Comparison of ENCODE assay signal across 26 mouse cellular contexts in genomic region chr2:131139287-131139686, GRCm38 (mm10). TPM values are rescaled to one million over a fixed set of nuclear protein-coding genes. Genes with fewer than 3 reads are reported as not detected.
DNase-seq lines count a peak whose midpoint lies in the region; ATAC-seq lines count a peak whose summit lies in the region.
"Had no signal": no experiment of that assay in that cellular context is flagged by ENCODE, and none has a peak within 500 bp of the region (broad histone marks: within the 10 kb centered on the region; RNA-seq: fewer than 3 reads in every experiment).

No protein-coding gene starts in this region.

- intact Hi-C loops in heart, postnatal 10 days (cut with DNase I): no loop called here

- no peak overlapping the region for H3K9ac ChIP-seq in heart, embryonic 13.5 days
- H3K9ac ChIP-seq in liver, embryonic 13.5 days: no peak overlapping the region
- H3K9ac ChIP-seq: forebrain, embryonic 12.5 days; midbrain, embryonic 15.5 days; neural tube, embryonic 15.5 days had no signal

- H3K9me3 ChIP-seq in heart, embryonic 13.5 days: no peaks in the 10 kb centered on the region
- H3K9me3 ChIP-seq in liver, embryonic 13.5 days (replicated peaks): no peaks in the 10 kb centered on the region
- H3K9me3 ChIP-seq: forebrain, embryonic 12.5 days; megakaryocyte, embryonic 14.5 days; midbrain, embryonic 15.5 days; neural tube, embryonic 15.5 days had no signal

- peak overlapping the region; percentile 13; the same call in 1 of the 2 replicates for H3K27ac ChIP-seq in heart, embryonic 13.5 days (replicated peaks)
- H3K27ac ChIP-seq in liver, embryonic 13.5 days: peak overlapping the region; percentile 76
- H3K27ac ChIP-seq: forebrain, embryonic 12.5 days; midbrain, embryonic 15.5 days; neural tube, embryonic 15.5 days had no signal

- 75% methylated on average over 5 of the region's 5 CpGs for WGBS in heart, embryonic 13.5 days
- WGBS in liver, embryonic 13.5 days (ENCODE audit: insufficient replicate concordance): 82% methylated on average over 5 of the region's 5 CpGs

- DNase-seq in heart, postnatal 10 days: no peak
- no peak for DNase-seq in liver, embryonic 13.5 days
- no peak for DNase-seq in liver
- peak; percentile 33 for DNase-seq in testis, postnatal 10 days (ENCODE audit: low spot score)
- DNase-seq in testis, postnatal 14 days (ENCODE audit: low spot score): no peak
- no peak for DNase-seq in left cerebral cortex, adult 9 months (ENCODE audit: low spot score in 2 of 2)
- DNase-seq: cerebellum, adult 9-10 months; gastrocnemius, postnatal 36 days; left cerebral cortex, postnatal 4 days; lung, postnatal 14 days; right cerebral cortex, postnatal 14 days; thymus, postnatal 25 days had no signal

- H3K27me3 ChIP-seq in heart, embryonic 13.5 days (replicated peaks): no peaks in the 10 kb centered on the region
- no peaks in the 10 kb centered on the region for H3K27me3 ChIP-seq in liver, embryonic 13.5 days
- H3K27me3 ChIP-seq: forebrain, embryonic 12.5 days; midbrain, embryonic 15.5 days; neural tube, embryonic 15.5 days had no signal

- no peak overlapping the region for H3K4me2 ChIP-seq in heart, embryonic 13.5 days
- no peak overlapping the region for H3K4me2 ChIP-seq in liver, embryonic 13.5 days
- H3K4me2 ChIP-seq: forebrain, embryonic 12.5 days; midbrain, embryonic 15.5 days; neural tube, embryonic 15.5 days had no signal

- H3K4me3 ChIP-seq in heart, embryonic 13.5 days: no peak overlapping the region
- no peak overlapping the region for H3K4me3 ChIP-seq in liver, embryonic 13.5 days (replicated peaks)
- H3K4me3 ChIP-seq: forebrain, embryonic 12.5 days; megakaryocyte, embryonic 14.5 days; midbrain, embryonic 15.5 days; neural tube, embryonic 15.5 days had no signal

- H3K36me3 ChIP-seq in heart, embryonic 13.5 days: peaks cover 55% of the 10 kb centered on the region
- H3K36me3 ChIP-seq in liver, embryonic 13.5 days: peaks cover 31% of the 10 kb centered on the region
- H3K36me3 ChIP-seq: midbrain, embryonic 15.5 days had no signal

- no peak for ATAC-seq in heart, embryonic 13.5 days (ENCODE audit: extremely low read depth, insufficient number of reproducible peaks, low FRiP score, low TSS enrichment)
- ATAC-seq in liver, embryonic 13.5 days (ENCODE audit: low read depth): no peak
- ATAC-seq: hindbrain, embryonic 16.5 days; midbrain, embryonic 15.5 days had no signal

- H3K4me1 ChIP-seq in heart, embryonic 13.5 days: peaks cover 65% of the 10 kb centered on the region
- peaks cover 86% of the 10 kb centered on the region for H3K4me1 ChIP-seq in liver, embryonic 13.5 days (replicated peaks)
- H3K4me1 ChIP-seq: midbrain, embryonic 15.5 days; neural tube, embryonic 15.5 days had no signal

RNA-seq across cellular contexts. Expression of gene Gm11037, which starts 6.0 kb away (rescaled TPM):
- polyA plus RNA-seq in heart, embryonic 13.5 days (2015; fragmentation: Nextera tagmentation; extraction: Ambion mirVana): not detected in 2 replicates
- total RNA-seq in heart, postnatal 10 days (2021): not detected
- not detected in 2 replicates for polyA plus RNA-seq in liver, embryonic 13.5 days (2015; fragmentation: Nextera tagmentation; extraction: Ambion mirVana)
- total RNA-seq: adrenal gland, adult 18-20 months; gastrocnemius, postnatal 36 days; heart, postnatal 36 days; layer of hippocampus, adult 8-10 months; left cerebral cortex, adult 18-20 months; left cerebral cortex, postnatal 4 days; liver, adult 2 months had no signal
- polyA plus RNA-seq: cortical plate, adult 2 months; embryonic facial prominence, embryonic 11.5 days; forebrain, embryonic 12.5 days; hindbrain, embryonic 16.5 days; intestine, embryonic 16.5 days; liver, adult 2 months; midbrain, embryonic 15.5 days; neural tube, embryonic 15.5 days had no signal

RNA-seq across cellular contexts. Expression of gene Hspa12b, which starts 12.2 kb away (rescaled TPM):
- polyA plus RNA-seq in heart, embryonic 13.5 days (2015; fragmentation: Nextera tagmentation; extraction: Ambion mirVana): 8.1 and 8.4 TPM in 2 replicates
- total RNA-seq in heart, postnatal 10 days (2021): 10 to 100 TPM; 44.1 to 52.4 TPM
- 2.1 and 2.2 TPM in 2 replicates for polyA plus RNA-seq in liver, embryonic 13.5 days (2015; fragmentation: Nextera tagmentation; extraction: Ambion mirVana)

RNA-seq across cellular contexts. Expression of gene 1700037H04Rik, which starts 20.6 kb away (rescaled TPM):
- polyA plus RNA-seq in heart, embryonic 13.5 days (2015; fragmentation: Nextera tagmentation; extraction: Ambion mirVana): 69.0 and 71.4 TPM in 2 replicates
- total RNA-seq in heart, postnatal 10 days (2021): 10 to 100 TPM; 17.9 to 21.2 TPM
- polyA plus RNA-seq in liver, embryonic 13.5 days (2015; fragmentation: Nextera tagmentation; extraction: Ambion mirVana): 124 and 129 TPM in 2 replicates

RNA-seq across cellular contexts. Expression of gene Cenpb, which starts 40.6 kb away (rescaled TPM):
- polyA plus RNA-seq in heart, embryonic 13.5 days (2015; fragmentation: Nextera tagmentation; extraction: Ambion mirVana): 6.8 and 7.0 TPM in 2 replicates
- 10 to 100 TPM; 71.0 to 75.9 TPM for total RNA-seq in heart, postnatal 10 days (2021)
- polyA plus RNA-seq in liver, embryonic 13.5 days (2015; fragmentation: Nextera tagmentation; extraction: Ambion mirVana): 3.5 and 4.5 TPM in 2 replicates

RNA-seq across cellular contexts. Expression of gene Cdc25b, which starts 47.5 kb away (rescaled TPM):
- polyA plus RNA-seq in heart, embryonic 13.5 days (2015; fragmentation: Nextera tagmentation; extraction: Ambion mirVana): 36.6 and 41.2 TPM in 2 replicates
- 10 to 100 TPM; 12.1 to 14.5 TPM for total RNA-seq in heart, postnatal 10 days (2021)
- 171 and 201 TPM in 2 replicates for polyA plus RNA-seq in liver, embryonic 13.5 days (2015; fragmentation: Nextera tagmentation; extraction: Ambion mirVana)
